26 mouse cellular contexts compared by ENCODE assay signal in the genomic region with DNA sequence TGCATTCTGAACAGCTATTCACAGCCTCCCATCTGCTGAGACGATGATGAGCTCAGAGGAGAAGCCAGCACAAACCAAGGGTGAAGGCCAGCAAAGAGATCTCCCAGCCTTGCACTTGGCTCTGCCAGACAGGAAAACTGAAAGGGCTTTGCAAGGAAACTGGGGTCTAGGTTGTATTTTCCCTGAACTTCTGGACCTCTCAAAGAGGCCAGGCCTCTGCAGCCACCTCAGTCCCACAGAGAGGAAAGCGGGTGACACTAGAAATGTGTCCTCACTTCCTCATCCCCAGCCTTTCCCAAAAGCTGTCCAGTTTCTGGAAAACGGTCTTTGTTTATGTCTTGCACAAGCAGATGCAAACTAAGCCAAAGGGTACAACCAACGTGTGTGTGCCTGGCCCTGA. TPM values are rescaled to one million over a fixed set of nuclear protein-coding genes. Genes with fewer than 3 reads are reported as not detected.
A peak's percentile ranks its signal among the peaks of the same experiment; 100 is the strongest.
DNase-seq lines count a peak whose midpoint lies in the region; ATAC-seq lines count a peak whose summit lies in the region.
"Had no signal": no experiment of that assay in that cellular context is flagged by ENCODE, and none has a peak within 500 bp of the region (broad histone marks: within the 10 kb centered on the region; RNA-seq: fewer than 3 reads in every experiment).

No protein-coding gene starts in this region.

- DNase-seq in kidney, adult 18-20 months = no peak
- DNase-seq in lung, postnatal 14 days = no peak
- DNase-seq in left cerebral cortex, postnatal 4 days = no peak
- no peak for DNase-seq in cerebellum, postnatal 4 days (ENCODE audit: low spot score in 2 of 2)
- DNase-seq: cerebellum, adult 18-20 months; cerebellum, postnatal 25 days; gastrocnemius, postnatal 10 days; heart, adult 11 months; liver; retina, postnatal 1 day; right cerebral cortex, postnatal 25 days; thymus, adult 2 months; thymus, postnatal 4 days had no signal

- H3K4me1 ChIP-seq in kidney, embryonic 16.5 days (ENCODE audit: insufficient read depth, low read length) = peaks cover 12% of the 10 kb centered on the region
- H3K4me1 ChIP-seq in lung, embryonic 16.5 days (replicated peaks; ENCODE audit: control insufficient read depth, insufficient read depth, low read length) = peaks cover 22% of the 10 kb centered on the region
- H3K4me1 ChIP-seq in intestine, embryonic 16.5 days (ENCODE audit: control insufficient read depth, insufficient read depth, low read length) = peaks cover 34% of the 10 kb centered on the region
- H3K4me1 ChIP-seq in stomach, embryonic 15.5 days = peaks cover 11% of the 10 kb centered on the region
- H3K4me1 ChIP-seq: liver, embryonic 15.5 days had no signal

- no peaks in the 10 kb centered on the region for H3K9me3 ChIP-seq in kidney, embryonic 16.5 days (ENCODE audit: low read length)
- H3K9me3 ChIP-seq in lung, embryonic 16.5 days (ENCODE audit: control insufficient read depth, low read length) = no peaks in the 10 kb centered on the region
- no peaks in the 10 kb centered on the region for H3K9me3 ChIP-seq in intestine, embryonic 16.5 days (ENCODE audit: control insufficient read depth, low read length)
- no peaks in the 10 kb centered on the region for H3K9me3 ChIP-seq in stomach, embryonic 15.5 days
- H3K9me3 ChIP-seq: hindbrain, embryonic 15.5 days; limb, embryonic 10.5 days; liver, embryonic 15.5 days; midbrain, embryonic 12.5 days had no signal

- no peaks in the 10 kb centered on the region for H3K36me3 ChIP-seq in kidney, embryonic 16.5 days (ENCODE audit: insufficient read depth, low read length)
- H3K36me3 ChIP-seq in lung, embryonic 16.5 days (ENCODE audit: control insufficient read depth, insufficient read depth, low read length) = no peaks in the 10 kb centered on the region
- H3K36me3 ChIP-seq in intestine, embryonic 16.5 days (ENCODE audit: control insufficient read depth, insufficient read depth, low read length) = no peaks in the 10 kb centered on the region
- H3K36me3 ChIP-seq in stomach, embryonic 15.5 days = no peaks in the 10 kb centered on the region
- H3K36me3 ChIP-seq: hindbrain, embryonic 15.5 days; limb, embryonic 10.5 days; liver, embryonic 15.5 days; midbrain, embryonic 12.5 days had no signal

- H3K9ac ChIP-seq in kidney, embryonic 16.5 days (replicated peaks; ENCODE audit: low read length) = no peak overlapping the region
- no peak overlapping the region for H3K9ac ChIP-seq in lung, embryonic 16.5 days (ENCODE audit: low read length)
- H3K9ac ChIP-seq in intestine, embryonic 16.5 days (ENCODE audit: low read depth, low read length) = no peak overlapping the region
- no peak overlapping the region for H3K9ac ChIP-seq in stomach, embryonic 15.5 days
- H3K9ac ChIP-seq: hindbrain, embryonic 15.5 days; liver, embryonic 15.5 days; midbrain, embryonic 12.5 days had no signal

- no peaks in the 10 kb centered on the region for H3K27me3 ChIP-seq in kidney, embryonic 16.5 days (ENCODE audit: insufficient read depth, low read length)
- H3K27me3 ChIP-seq in lung, embryonic 16.5 days (ENCODE audit: control insufficient read depth, insufficient read depth, low read depth, low read length) = no peaks in the 10 kb centered on the region
- no peaks in the 10 kb centered on the region for H3K27me3 ChIP-seq in intestine, embryonic 16.5 days (replicated peaks; ENCODE audit: control insufficient read depth, insufficient read depth, low read length)
- no peaks in the 10 kb centered on the region for H3K27me3 ChIP-seq in stomach, embryonic 15.5 days (replicated peaks)
- H3K27me3 ChIP-seq: hindbrain, embryonic 15.5 days; liver, embryonic 15.5 days; midbrain, embryonic 12.5 days had no signal

- intact Hi-C loops in left cerebral cortex, postnatal 4 days (cut with DNase I) = no loop called here

- 0 out of 2 replicates have a peak overlapping the region, but pooled peaks have one; percentile 8 for H3K27ac ChIP-seq in kidney, embryonic 16.5 days (ENCODE audit: low read length)
- peak overlapping the region; percentile 58 for H3K27ac ChIP-seq in lung, embryonic 16.5 days (ENCODE audit: low read length)
- H3K27ac ChIP-seq in intestine, embryonic 16.5 days (ENCODE audit: low read length) = peak overlapping the region; percentile 41; the same call in 1 of the 2 replicates
- peak overlapping the region; percentile 16; the same call in 1 of the 2 replicates for H3K27ac ChIP-seq in stomach, embryonic 15.5 days
- H3K27ac ChIP-seq: hindbrain, embryonic 15.5 days; limb, embryonic 10.5 days; liver, embryonic 15.5 days; midbrain, embryonic 12.5 days had no signal

- H3K4me2 ChIP-seq in kidney, embryonic 16.5 days (replicated peaks; ENCODE audit: low read depth, low read length) = no peak overlapping the region
- no peak overlapping the region for H3K4me2 ChIP-seq in lung, embryonic 16.5 days (ENCODE audit: low read depth, low read length)
- no peak overlapping the region for H3K4me2 ChIP-seq in intestine, embryonic 16.5 days (ENCODE audit: low read depth, low read length)
- no peak overlapping the region for H3K4me2 ChIP-seq in stomach, embryonic 15.5 days
- H3K4me2 ChIP-seq: heart, embryonic 11.5 days; hindbrain, embryonic 15.5 days; liver, embryonic 15.5 days; midbrain, embryonic 12.5 days had no signal

- WGBS in kidney, embryonic 16.5 days = 64% methylated on average over 4 of the region's 4 CpGs
- WGBS in lung, embryonic 16.5 days = 46% methylated on average over 4 of the region's 4 CpGs
- 61% methylated on average over 4 of the region's 4 CpGs for WGBS in intestine, embryonic 16.5 days
- WGBS in stomach, embryonic 15.5 days = 49% methylated on average over 4 of the region's 4 CpGs

- no peak for ATAC-seq in kidney, embryonic 16.5 days (ENCODE audit: low FRiP score, low TSS enrichment)
- peak; percentile 53 for ATAC-seq in lung, embryonic 16.5 days (ENCODE audit: low read depth)
- ATAC-seq in intestine, embryonic 16.5 days = no peak
- ATAC-seq in stomach, embryonic 15.5 days (ENCODE audit: insufficient read depth, low FRiP score, low read depth) = no peak
- ATAC-seq: forebrain, embryonic 14.5 days had no signal

- no peak overlapping the region for H3K4me3 ChIP-seq in kidney, embryonic 16.5 days (ENCODE audit: low read length)
- H3K4me3 ChIP-seq in lung, embryonic 16.5 days (ENCODE audit: low read length) = no peak overlapping the region
- no peak overlapping the region for H3K4me3 ChIP-seq in intestine, embryonic 16.5 days (ENCODE audit: low read length)
- no peak overlapping the region for H3K4me3 ChIP-seq in stomach, embryonic 15.5 days (replicated peaks)
- H3K4me3 ChIP-seq: hindbrain, embryonic 15.5 days; limb, embryonic 10.5 days; liver, embryonic 15.5 days; midbrain, embryonic 12.5 days had no signal

RNA-seq across cellular contexts. Expression of a gene that starts 54.2 kb away (rescaled TPM):
- polyA plus RNA-seq in kidney, embryonic 16.5 days (2015; fragmentation: Nextera tagmentation; extraction: Ambion mirVana) = 22.0 and 22.3 TPM in 2 replicates
- 29.0 and 31.3 TPM in 2 replicates for polyA plus RNA-seq in lung, embryonic 16.5 days (2015; fragmentation: Nextera tagmentation; extraction: Ambion mirVana)
- polyA plus RNA-seq in intestine, embryonic 16.5 days (2015; fragmentation: Nextera tagmentation; extraction: Ambion mirVana) = 16.5 and 16.9 TPM in 2 replicates
- polyA plus RNA-seq in stomach, embryonic 15.5 days (2015; fragmentation: Nextera tagmentation; extraction: Ambion mirVana) = 21.2 and 21.7 TPM in 2 replicates
- total RNA-seq in left cerebral cortex, postnatal 4 days (2021) = 10 to 100 TPM; 13.6 TPM
- total RNA-seq: hematopoietic stem cell, adult 5-6 weeks; megakaryocyte progenitor cell, adult 5-6 weeks; monocyte, adult 5-6 weeks had no signal

Comparison
In these comparisons a context has a peak if more than half of its experiments do, and no peak if none do; other contexts are left out.
1. H3K27ac ChIP-seq: peak in every context shown above with its lines; median percentile 58 in lung, embryonic 16.5 days; 41 in intestine, embryonic 16.5 days; 16 in stomach, embryonic 15.5 days; 8 in kidney, embryonic 16.5 days.